Mouse (Mus musculus): ENCODE measurements at regions not wholly inside any gene's neighbourhood (a gene's known extent, or its start where the extent isn't known, plus 50 kb on each side); places are given as distances from the start of the nearest gene placed in this dataset.

- DNase-seq (ENCODE audit: low read depth, low spot score), result no peak
Observed at GRCm38 (mm10) chr3:149993199-149993598, 1002.8 kb upstream of the Adgrl2 start.

DNA sequence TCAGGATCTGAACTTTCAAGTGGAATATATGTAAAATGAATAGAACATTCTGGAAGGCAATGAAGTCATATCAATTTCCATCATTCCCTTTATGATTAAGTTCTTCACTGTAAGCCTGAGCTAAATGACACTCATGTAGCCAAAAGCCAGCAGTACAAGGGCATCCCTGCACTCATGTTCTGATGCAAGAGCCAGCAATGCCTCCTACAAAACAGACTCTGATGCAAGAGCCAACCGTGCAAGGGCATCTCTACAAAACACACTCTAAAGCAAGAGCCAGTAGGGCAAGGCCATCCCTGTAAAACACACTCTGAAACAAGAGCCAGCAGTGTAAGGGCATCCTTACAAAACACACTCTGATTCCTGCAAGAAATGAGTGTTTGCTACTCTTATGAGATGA is 997.4 kb upstream of the Adgrl2 start:
- DNase-seq (ENCODE audit: low read depth, low spot score), result no peak

DNA sequence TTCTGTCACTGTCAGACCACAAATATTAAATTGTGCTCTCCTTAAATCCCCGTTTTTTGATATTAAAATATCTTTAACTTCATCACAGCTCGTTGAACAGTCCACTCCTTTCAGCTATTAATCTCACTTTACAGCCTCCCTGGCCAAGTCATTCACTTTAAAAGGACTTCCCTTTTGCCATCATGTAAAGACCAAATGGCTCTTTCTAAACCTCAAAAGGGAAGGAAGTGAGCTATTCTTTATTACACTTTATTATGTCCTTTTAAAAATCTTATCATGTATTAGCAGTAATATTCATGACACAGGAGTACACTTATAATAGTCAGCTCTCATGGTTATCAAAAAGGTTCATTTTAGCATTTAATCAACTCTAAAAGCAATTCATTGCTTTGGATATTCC is 966.6 kb upstream of the Adgrl2 start:
- no peak for DNase-seq (ENCODE audit: low read depth, low spot score)

DNA sequence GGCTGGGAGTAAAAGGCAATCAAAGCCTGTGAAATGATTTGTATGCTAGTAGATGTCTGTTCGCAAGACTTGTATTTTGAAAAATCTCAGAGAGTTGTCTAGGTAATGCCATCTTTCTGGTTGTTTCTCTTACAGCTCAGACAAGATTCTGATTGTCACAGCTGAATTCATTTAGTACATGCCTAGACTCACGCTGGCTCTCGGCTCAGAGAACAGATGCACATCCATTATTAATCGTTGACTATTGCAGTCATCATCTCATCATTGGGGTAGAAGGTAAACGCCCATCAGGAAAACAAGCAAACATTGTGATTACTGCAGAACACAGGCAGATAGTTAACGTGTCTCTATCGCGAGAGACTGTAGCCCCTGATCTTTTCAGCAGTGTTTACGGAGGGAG is 945.8 kb upstream of the Adgrl2 start:
- no peak for DNase-seq (ENCODE audit: low read depth, low spot score)

DNA sequence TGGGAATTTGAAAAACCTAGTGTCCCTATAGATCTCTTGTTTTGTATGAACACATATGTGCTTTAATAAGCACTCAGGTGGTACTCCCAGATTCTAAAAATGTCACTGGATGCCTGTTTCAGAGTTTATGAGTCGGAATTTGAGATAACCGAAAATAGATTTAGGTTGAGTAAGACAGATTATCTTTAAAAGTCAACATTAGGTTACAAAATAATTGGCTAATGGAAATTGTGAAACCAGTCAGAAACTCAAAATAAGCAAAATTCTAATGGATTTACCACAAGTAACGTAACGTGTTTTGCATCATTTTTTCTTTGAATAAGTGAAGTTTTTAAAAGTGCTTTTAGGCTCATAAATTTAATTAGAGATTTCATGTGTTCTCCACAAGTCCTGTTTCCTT is 944.5 kb upstream of the Adgrl2 start:
- no peak for DNase-seq (ENCODE audit: low read depth, low spot score)

DNA sequence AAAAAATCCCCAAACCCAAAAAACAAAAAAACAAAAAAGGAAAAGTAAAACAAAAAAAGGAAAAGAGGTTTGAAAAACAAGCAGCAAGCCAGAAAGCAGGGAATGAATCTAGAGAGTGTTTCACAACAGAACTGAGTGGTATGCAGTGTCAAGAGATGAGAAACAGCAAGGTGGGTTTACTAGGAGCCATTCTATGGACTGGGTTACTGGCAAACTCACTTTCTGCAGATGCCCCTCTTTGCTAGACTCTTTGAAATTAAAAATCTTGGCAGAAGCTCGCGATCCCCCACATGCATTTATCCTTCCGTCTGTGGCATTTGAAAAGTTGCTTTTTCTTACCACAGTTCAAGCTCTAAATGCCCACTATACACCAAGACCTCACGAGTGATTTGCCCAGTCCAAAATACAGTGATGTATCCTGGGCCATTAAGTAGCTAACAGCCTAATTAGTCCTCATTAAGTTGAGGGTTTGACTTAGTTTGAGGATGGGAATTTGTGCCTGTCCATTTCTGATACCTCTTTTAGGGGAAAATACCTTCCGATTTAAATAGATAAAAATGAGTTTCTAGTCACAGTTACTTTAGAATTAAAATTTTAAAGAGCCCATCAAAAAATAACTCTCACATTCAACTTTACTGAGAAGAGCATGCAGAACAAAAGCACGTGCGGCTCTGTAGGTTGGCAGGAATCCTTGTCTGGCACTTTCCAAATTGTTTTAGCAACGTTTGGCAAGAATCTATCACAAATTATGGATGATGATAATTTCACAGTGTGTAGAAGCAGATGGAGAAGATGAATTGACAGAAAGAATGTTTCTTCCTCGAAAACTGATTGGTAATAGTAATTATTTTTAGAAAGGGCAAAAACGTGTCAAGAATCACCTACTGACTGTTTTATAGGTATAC is 938.4 kb upstream of the Adgrl2 start:
- no peak for DNase-seq (ENCODE audit: low read depth, low spot score)

- DNase-seq (ENCODE audit: low read depth, low spot score), result no peak
Observed at GRCm38 (mm10) chr3:149920206-149920605, 929.9 kb upstream of the Adgrl2 start.

DNA sequence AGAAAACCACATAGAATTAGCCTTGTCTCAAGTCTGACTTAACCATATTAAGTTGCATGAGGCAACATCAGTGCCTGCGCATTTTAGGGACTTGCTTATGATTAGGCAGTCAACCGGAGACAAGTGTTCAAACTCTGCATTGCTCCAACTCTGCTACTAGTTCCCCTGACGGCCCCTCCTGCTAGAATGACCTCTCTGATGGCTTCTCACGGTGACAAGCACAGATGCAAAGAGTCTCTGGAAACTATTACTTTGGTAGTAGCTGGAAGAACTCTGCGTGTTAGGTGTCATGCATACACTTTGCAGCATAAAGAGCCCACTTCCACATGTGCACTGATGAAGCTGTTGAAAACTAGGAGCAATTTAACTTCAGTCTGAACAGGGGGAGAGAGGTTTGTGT is 927.8 kb upstream of the Adgrl2 start:
- no peak for DNase-seq (ENCODE audit: low read depth, low spot score)

GRCm38 (mm10) chr3:149910721-149911120 is 920.4 kb upstream of the Adgrl2 start:
- no peak for DNase-seq (ENCODE audit: low read depth, low spot score)

GRCm38 (mm10) chr3:149901783-149902182 is 911.4 kb upstream of the Adgrl2 start:
- DNase-seq (ENCODE audit: low read depth, low spot score), result no peak

- no peak for DNase-seq (ENCODE audit: low read depth, low spot score)
Observed at GRCm38 (mm10) chr3:149876553-149876952, 886.2 kb upstream of the Adgrl2 start.

DNA sequence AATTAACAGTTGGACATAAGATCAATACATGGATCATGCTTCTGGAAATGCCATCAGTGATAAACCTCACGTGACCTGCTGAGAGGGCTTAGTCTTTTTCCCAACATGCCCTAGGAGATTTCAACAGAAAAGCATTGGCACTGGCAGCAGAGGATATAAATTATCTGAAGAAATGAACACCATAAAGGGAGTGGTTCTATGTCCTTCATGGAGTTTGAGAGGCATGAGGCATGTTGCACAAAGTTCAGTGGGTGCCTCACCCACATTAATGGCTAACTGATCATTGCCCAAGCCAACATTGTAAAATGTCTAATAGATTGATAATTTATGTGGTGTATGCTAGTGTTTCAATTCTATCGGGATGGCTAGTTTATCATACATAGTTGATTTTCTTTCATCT is 875.6 kb upstream of the Adgrl2 start:
- DNase-seq (ENCODE audit: low read depth, low spot score), result no peak

GRCm38 (mm10) chr3:149846941-149847539 is 856.7 kb upstream of the Adgrl2 start:
- no peak for DNase-seq (ENCODE audit: low read depth, low spot score)

DNA sequence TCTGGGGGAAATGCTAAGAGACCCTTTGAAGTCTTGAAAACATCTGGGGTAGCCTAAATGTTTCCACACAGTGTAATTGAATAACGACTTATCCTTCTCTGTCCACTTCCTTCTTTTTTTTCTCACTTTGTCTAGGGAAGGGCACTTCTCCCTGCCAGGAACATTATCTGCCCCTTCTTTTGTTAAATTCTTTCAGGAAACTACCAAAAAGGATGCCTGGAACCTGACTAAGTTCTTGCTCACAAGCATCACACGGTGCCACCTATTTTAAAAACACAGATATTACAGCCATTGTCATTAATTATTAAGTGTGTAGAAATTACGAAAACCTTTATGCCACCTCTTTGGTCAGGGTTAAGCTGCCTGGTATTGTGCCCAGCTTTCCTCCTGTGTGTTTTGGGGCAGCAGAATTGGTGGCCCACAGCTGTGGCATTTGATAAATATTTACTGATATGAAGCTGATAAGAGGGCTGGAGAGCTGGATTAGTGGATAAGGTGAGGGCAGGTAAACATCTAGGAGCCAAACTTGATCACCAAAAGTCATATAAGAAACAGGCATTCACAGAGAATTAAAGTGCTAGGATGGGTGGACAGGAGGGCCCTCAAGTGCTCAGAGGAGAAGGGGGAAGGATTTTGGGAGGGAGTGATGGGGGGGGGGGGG is 855.6 kb upstream of the Adgrl2 start:
- DNase-seq (ENCODE audit: low read depth, low spot score), result no peak

GRCm38 (mm10) chr3:149845083-149845825 is 854.9 kb upstream of the Adgrl2 start:
- no peak for DNase-seq (ENCODE audit: low read depth, low spot score)

GRCm38 (mm10) chr3:149837921-149838320 is 847.6 kb upstream of the Adgrl2 start:
- no peak for DNase-seq (ENCODE audit: low read depth, low spot score)

GRCm38 (mm10) chr3:149836467-149837233 is 846.3 kb upstream of the Adgrl2 start:
- no peak for DNase-seq (ENCODE audit: low read depth, low spot score)

DNA sequence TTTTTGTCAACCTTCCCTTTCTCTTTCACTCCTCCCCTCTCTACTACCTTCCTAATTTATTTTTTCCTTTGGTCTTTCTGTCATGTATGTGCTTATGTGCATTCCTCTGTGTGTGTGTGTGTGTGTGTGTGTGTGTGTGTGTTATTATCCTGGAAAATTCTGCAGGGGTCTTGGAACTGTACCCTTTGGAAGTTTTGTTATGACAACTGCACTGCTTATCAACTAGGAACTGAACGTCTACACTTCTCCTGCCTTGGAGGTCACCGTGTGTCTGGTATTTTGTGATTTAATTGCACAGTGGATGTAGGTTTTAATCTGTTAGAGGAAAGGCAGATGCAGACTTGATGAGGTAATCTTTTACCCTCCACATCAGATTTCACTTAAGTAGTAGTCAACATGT is 836.8 kb upstream of the Adgrl2 start:
- no peak for DNase-seq (ENCODE audit: low read depth, low spot score)

DNA sequence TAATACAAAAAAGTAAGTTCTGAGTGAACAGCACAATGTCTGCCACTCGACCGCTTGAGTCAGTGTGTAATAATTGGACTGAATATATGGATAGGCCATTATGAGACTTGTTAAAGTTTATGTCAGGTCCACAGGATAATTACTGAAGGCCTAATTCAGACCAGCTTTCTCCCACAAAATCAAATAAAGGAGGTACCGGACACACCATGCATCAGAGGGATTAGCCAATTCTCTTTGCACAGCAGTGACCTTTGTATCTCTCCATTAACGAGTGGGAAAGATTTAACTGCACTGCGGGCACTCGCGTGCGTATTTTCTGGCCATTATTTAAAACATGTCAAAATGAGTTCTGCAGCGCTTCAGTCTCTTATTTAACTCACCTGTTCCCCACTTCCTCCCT is 836.4 kb upstream of the Adgrl2 start:
- no peak for DNase-seq (ENCODE audit: low read depth, low spot score)

DNA sequence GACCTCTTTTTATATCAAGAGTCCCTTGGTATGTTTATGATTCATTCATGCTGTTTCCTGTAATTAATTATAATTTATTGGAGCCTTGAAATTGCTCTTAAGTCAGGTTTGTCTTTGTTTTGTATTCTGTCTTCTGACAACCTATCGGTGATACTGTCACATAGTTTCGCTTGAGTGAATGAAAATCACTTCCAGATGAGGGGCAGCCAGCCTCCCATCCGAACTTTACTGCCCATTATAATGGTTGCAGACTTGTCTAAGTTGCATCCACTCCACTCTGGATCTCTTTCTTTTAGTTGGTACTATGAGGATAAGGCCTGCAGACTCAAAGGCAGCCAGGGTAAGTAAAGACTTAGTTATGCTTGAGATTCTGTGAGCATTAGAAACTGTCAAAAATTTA is 830.3 kb upstream of the Adgrl2 start:
- no peak for DNase-seq (ENCODE audit: low read depth, low spot score)

DNA sequence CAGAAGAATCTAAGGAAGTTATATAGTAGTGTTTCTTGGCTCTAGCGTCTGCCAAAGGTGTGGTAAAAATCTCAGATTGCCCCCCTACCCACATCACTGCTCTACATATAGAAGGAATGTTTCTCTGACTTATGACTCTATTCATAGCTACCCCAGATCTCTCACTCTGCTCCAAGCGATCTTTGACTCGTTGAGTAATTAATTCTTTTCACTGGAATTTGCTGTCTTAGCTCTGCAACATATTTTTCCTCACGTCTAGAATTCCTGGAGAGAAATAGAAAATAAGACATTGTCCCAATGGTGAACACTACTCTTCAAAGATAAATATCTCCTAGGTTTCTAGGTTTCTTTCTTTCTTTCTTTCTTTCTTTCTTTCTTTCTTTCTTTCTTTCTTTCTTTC is 829.5 kb upstream of the Adgrl2 start:
- DNase-seq (ENCODE audit: low read depth, low spot score), result no peak
